Mouse (Mus musculus) MN1 (cell line): ENCODE measurements at regions not wholly inside any gene's neighbourhood (a gene's known extent, or its start where the extent isn't known, plus 50 kb on each side); places are given as distances from the start of the nearest gene placed in this dataset.

ENCODE experiments used
- DNase-seq: peaks from one replicate; pipeline ENCODE4 v3.0.0-alpha.2; 2016; ENCODE audit warnings: low spot score

GRCm38 (mm10) chr1:136717830-136718517 lies 93.3 kb downstream of the Zfp281 start:
- no peak for DNase-seq

GRCm38 (mm10) chr1:136723839-136724443 lies 99.2 kb downstream of the Zfp281 start:
- DNase-seq: no peak

DNA sequence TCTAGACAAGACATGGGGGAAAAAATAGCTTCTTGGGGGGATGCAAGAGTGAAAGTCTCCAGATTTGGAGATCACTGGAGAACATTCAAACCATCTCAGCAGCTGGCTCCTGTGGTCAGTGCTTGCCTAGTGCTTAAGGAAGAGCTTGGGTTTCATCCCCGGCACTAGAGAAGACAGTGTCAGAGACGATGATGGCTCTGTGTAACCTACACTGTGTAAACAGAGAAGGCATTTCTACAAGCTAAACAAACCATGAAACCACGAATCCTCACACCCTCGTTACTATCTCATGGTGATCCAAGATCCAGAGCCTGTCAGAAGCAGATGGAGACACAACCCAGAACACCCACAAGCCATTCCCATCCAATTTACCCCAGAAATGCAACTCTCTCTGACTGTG lies 100.5 kb downstream of the Zfp281 start:
- DNase-seq: no peak

GRCm38 (mm10) chr1:136726145-136726935 lies 101.6 kb downstream of the Zfp281 start:
- DNase-seq: no peak

DNA sequence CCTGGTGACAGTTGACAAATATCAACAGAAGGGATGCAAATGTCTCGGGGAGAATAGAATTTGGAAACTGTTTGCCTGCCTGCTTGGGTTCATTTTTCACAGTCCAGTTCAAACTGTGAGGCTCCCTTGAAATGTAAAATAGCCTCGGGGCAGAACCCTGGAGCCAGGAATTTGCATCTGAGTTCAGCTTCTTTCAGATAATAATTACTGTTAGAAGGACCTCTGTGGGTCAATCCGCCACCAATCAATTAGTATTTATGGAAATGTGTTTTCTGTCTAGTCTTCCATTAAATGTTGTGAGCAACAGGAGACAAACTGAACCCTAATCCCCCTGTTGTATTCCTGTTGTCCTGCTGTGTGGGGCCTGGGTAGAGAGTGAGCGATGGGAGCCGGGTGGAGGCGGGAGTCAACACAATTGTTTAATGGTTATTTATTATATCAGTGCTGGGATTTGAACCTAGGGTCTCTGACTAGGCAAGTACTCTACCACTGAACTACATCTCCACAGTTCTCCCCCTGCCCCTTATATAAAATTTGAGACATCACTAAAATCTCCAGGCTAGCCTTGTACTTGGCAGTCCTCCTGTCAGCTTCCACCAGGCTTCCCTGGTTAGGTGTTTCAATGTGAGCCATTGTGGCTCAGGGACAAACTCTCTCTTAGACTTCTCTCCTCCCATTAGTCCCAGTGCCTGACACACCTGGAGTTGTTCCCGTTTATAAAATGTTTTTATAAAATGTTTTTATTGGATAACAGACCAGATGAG lies 103.3 kb downstream of the Zfp281 start:
- DNase-seq: no peak

- DNase-seq: no peak
Measured at GRCm38 (mm10) chr1:136728632-136728944, 103.9 kb downstream of the Zfp281 start.

DNA sequence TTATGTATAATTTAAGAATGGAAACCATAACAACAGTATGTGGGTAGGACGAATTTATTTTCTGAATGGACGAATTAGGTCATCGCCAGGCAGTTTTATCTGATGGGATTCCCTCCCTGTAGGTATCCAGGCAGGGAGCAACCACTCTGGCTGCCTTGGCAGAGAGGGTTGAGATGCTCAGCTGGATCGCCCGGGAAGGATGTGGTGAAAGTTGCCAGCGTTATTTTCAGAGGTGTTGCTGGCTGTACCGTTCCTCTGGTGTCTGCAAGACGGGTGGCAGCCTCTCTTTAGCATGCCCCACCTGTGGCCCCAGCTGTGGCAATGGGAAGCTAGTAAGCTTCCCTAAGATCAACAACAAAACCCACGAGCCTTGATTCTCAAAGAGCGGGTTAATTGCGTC lies 105.9 kb downstream of the Zfp281 start:
- DNase-seq: no peak

DNA sequence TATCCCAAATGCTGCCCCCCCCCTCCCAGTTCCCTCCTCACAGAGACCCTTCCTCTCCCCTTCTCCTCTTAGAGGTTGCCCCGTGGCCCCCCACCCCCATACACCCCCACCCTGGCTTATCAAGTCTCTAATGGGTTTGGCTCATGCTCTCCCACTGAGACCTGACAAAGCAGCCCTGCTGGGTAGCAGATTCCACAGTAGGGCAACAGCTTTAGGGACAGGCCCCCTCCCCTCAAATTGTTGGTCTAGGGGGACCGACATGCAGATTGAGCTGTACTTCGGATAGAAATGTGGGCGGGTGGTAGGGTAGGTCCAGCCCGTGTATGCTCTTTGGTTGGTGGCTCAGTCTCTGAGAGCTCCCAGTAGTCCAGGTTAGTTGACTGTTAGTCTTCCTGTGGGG lies 113.3 kb downstream of the Zfp281 start:
- DNase-seq: no peak

GRCm38 (mm10) chr1:136739486-136739885 lies 114.8 kb downstream of the Zfp281 start:
- no peak for DNase-seq

GRCm38 (mm10) chr1:136741061-136741460 lies 116.4 kb downstream of the Zfp281 start:
- DNase-seq: no peak

- peak; percentile 13 for DNase-seq
Measured at GRCm38 (mm10) chr1:136749188-136749587, 124.5 kb downstream of the Zfp281 start.

DNA sequence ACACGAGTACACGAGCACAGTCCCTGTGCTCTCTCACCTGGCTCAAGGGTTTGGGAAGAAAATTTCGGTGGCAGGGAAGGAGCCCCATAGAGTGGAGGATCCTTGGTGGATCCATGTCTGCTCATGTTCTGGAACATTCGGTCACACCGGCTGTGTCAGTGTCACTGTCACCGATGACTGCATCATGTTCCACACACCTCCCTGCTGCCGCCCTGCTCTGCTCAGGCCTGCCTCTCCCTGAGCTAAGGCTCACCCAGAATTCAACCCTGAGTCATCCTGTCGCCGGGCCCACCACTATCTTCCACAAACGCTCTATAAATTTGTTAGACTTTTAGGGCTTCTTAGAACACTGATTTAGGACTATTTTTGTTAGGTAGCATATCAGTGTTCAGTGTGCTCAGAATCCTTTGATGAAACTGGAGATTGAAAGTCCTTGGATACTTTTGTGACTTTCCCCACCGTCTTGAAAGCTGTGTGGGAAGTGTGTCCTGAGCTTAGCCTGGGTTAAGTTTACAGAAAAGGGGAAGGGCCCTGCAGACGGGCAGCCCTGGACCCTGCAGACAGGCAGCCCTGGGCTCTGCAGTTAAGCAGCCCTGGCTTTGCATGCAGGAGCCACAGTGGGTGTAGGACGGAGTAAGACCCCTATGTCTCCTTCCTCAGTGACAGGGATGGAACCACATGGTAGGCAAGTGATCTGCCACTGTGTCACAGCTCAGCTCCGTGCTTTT lies 126.9 kb downstream of the Zfp281 start:
- DNase-seq: no peak

DNA sequence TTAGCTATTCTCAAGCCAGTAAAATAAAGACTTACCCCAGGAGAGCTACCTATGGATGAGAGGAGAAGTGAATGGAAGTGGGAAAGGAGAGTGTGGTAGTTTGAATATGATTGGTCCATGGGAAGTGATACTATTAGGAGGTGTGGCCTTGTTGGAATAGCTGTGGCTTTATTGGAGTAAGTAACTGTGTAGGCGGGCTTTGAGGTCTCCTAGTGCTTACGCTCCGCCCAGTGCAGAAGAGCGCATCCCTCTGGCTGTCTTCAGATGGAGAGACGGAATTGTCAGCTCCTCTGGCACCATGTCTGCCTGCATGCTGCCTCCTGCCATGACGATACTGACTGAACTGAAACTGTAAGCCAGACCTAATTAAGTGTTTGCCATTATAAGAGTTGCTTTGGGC lies 129.6 kb downstream of the Zfp281 start:
- no peak for DNase-seq

- DNase-seq: no peak
Measured at GRCm38 (mm10) chr1:136758730-136759129, 134.0 kb downstream of the Zfp281 start.

GRCm38 (mm10) chr1:136759164-136759563 lies 134.5 kb downstream of the Zfp281 start:
- DNase-seq: no peak

DNA sequence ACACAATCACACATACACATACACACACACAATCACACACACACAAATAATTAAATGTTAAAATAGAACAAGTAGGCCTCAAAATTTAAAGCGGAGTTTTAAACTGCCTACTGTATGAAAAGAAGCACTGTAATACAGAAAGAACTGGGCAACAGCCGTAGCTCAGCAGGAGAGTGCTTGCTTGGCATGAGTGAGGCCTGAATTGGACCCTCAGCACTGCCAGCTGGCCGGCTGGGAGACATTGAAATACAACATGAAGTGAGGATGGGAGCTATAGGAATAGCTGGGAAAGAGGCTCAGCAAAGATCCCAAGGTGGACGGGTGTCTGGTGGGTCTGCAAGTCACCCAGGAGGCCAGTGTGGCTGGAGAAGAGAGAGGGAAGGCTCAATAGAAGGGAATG lies 136.8 kb downstream of the Zfp281 start:
- DNase-seq: no peak

- DNase-seq: no peak
Measured at GRCm38 (mm10) chr1:136768969-136769401, 144.3 kb downstream of the Zfp281 start.

DNA sequence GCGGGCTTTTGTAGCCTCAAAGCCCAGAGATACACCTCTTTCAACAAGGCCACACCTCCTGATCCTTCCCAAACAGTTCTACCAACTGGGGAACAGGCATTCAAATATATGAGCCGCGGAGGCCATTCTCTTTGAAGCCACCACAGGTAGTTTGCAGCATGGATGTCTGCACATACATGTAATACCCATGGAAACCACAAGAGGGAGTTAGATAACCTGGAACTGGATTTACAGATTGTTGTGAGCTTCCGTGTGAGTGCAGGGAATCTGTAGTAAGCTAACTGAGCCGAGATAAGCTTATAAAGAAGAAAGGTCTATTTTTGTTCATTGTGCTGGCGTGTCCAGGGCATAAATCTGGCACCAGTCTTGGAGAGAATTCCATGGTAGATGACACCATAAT lies 149.0 kb downstream of the Zfp281 start:
- DNase-seq: no peak

DNA sequence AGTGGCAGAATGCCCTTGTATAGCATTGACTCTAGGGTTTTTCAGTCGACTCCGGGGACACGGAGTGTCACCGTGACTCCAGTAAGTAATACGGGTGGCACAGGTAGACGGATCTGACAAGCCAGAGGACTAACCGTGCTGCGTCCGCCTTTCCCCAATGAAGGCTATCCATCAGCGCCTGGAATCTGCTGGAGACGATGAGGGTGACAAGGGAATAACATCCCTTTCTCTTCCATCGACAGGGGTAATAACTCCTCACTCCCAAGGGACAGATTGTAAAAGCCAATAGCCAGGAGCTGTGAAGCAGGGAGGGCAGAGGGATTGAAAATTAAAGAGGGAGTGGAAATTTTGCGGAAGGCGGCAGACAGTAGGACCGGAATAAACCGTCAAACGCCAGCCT lies 151.5 kb downstream of the Zfp281 start:
- no peak for DNase-seq

DNA sequence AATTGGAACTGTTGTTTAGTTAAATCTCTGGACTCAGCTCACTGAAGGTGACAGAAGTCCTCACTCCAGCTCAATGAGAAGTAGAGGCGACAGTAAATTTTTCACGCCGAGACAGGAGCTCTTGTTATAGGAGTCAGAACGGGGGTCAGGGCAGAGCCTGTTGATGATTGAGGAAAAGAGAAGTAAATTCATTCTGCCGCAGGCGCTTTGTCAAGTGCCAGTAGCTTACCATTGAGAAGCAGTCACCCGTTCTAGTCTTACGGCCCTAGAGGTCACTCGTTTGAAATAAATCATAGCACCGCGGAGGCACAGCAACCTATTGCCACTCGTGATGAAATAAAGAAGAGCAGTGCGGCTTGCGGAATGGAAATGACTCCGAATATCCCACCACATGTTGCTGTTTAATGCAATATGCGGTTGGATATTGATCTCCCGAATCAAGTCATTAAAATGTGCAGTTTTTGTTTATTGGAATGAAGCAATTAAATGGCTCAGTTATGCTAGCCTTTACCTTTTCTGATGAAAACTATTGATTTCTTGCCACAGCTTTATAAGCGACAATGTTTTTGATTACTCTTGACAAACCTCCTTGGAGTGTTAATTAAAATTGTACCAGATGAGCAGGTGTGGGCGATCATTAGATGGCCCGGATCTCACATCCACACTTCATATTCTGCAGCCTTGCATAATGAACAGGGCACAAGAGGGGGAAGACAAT lies 152.7 kb downstream of the Zfp281 start:
- no peak for DNase-seq

GRCm38 (mm10) chr1:136779384-136779783 lies 154.7 kb downstream of the Zfp281 start:
- no peak for DNase-seq
